19 mouse cellular contexts compared by ENCODE assay signal in genomic region chr12:45562637-45563220, GRCm38 (mm10).
A peak's percentile ranks its signal among the peaks of the same experiment; 100 is the strongest.
DNase-seq lines count a peak whose midpoint lies in the region; ATAC-seq and TF ChIP-seq lines count a peak whose summit lies in the region.
"Had no signal": no experiment of that assay in that cellular context is flagged by ENCODE, and none has a peak within 500 bp of the region (broad histone marks: within the 10 kb centered on the region; RNA-seq: fewer than 3 reads in every experiment).

No protein-coding gene starts in this region.

- no peak for TF ChIP-seq CTCF in brain, embryonic 14.5 days (IDR thresholded peaks at IDR 0.05; ENCODE audit: borderline replicate concordance, extremely low read depth, insufficient read depth, insufficient read length)
- no peak for TF ChIP-seq CTCF in midbrain, postnatal 0 days (IDR thresholded peaks at IDR 0.05)

- ATAC-seq in hindbrain, embryonic 11.5 days (ENCODE audit: low FRiP score), result peak; percentile 53
- ATAC-seq in midbrain, postnatal 0 days (ENCODE audit: low FRiP score), result peak; percentile 41; the same call in 1 of the 2 replicates
- no peak for ATAC-seq in erythroid progenitor cell, adult 5-6 weeks (replicated peaks; ENCODE audit: low FRiP score, poor library complexity, severe bottlenecking)

- no peak overlapping the region for H3K4me3 ChIP-seq in hindbrain, embryonic 11.5 days (ENCODE audit: low read depth, low read length)
- no peak overlapping the region for H3K4me3 ChIP-seq in midbrain, embryonic 10.5 days
- no peak overlapping the region for H3K4me3 ChIP-seq in midbrain, postnatal 0 days (ENCODE audit: low read depth, low read length)
- H3K4me3 ChIP-seq: embryonic facial prominence, embryonic 10.5 days; heart, embryonic 13.5 days; limb, embryonic 15.5 days; liver, embryonic 15.5 days; stomach, embryonic 15.5 days had no signal

- H3K27ac ChIP-seq in hindbrain, embryonic 11.5 days (ENCODE audit: low read depth, low read length), result peak overlapping the region; percentile 87
- peak overlapping the region; percentile 66; the same call in 1 of the 2 replicates for H3K27ac ChIP-seq in midbrain, embryonic 10.5 days (replicated peaks)
- H3K27ac ChIP-seq in midbrain, postnatal 0 days (ENCODE audit: low read depth, low read length), result peak overlapping the region; percentile 71
- H3K27ac ChIP-seq: heart, embryonic 13.5 days; limb, embryonic 15.5 days; liver, embryonic 15.5 days; stomach, embryonic 15.5 days had no signal

- no peaks in the 10 kb centered on the region for H3K36me3 ChIP-seq in hindbrain, embryonic 11.5 days (ENCODE audit: control insufficient read depth, insufficient read depth, low read length)
- no peaks in the 10 kb centered on the region for H3K36me3 ChIP-seq in midbrain, embryonic 10.5 days
- H3K36me3 ChIP-seq in midbrain, postnatal 0 days (ENCODE audit: insufficient read depth, low read length), result no peaks in the 10 kb centered on the region
- H3K36me3 ChIP-seq: embryonic facial prominence, embryonic 10.5 days; heart, embryonic 13.5 days; limb, embryonic 15.5 days; liver, embryonic 15.5 days; stomach, embryonic 15.5 days had no signal

- H3K27me3 ChIP-seq in hindbrain, embryonic 11.5 days (ENCODE audit: control insufficient read depth, insufficient read depth, low read length), result no peaks in the 10 kb centered on the region
- no peaks in the 10 kb centered on the region for H3K27me3 ChIP-seq in midbrain, embryonic 10.5 days (ENCODE audit: low read depth, poor library complexity, severe bottlenecking)
- no peaks in the 10 kb centered on the region for H3K27me3 ChIP-seq in midbrain, postnatal 0 days (ENCODE audit: insufficient read depth, low read length)
- H3K27me3 ChIP-seq: heart, embryonic 13.5 days; limb, embryonic 15.5 days; liver, embryonic 15.5 days; stomach, embryonic 15.5 days had no signal

- no peak for TF ChIP-seq POLR2A in brain, embryonic 14.5 days (IDR thresholded peaks at IDR 0.05; ENCODE audit: borderline replicate concordance, extremely low read depth, insufficient read depth, insufficient read length, poor library complexity, severe bottlenecking)

- 27% methylated on average over 1 of the region's 1 CpGs for WGBS in hindbrain, embryonic 11.5 days
- WGBS in midbrain, embryonic 10.5 days, result 55% methylated on average over 1 of the region's 1 CpGs
- WGBS in midbrain, postnatal 0 days, result 8% methylated on average over 1 of the region's 1 CpGs

- no peak overlapping the region for H3K4me2 ChIP-seq in hindbrain, embryonic 11.5 days (replicated peaks; ENCODE audit: low read depth, low read length)
- H3K4me2 ChIP-seq in midbrain, postnatal 0 days (ENCODE audit: low read depth, low read length, poor library complexity, severe bottlenecking), result no peak overlapping the region
- H3K4me2 ChIP-seq: heart, embryonic 13.5 days; limb, embryonic 15.5 days; liver, embryonic 15.5 days; stomach, embryonic 15.5 days had no signal

- peak; percentile 68 for DNase-seq in brain, embryonic 14.5 days (ENCODE audit: low read depth)
- DNase-seq in hindbrain, embryonic 11.5 days (ENCODE audit: low spot score), result no peak
- DNase-seq in midbrain, embryonic 10.5 days (ENCODE audit: low spot score), result no peak
- peak; percentile 11 for DNase-seq in midbrain, postnatal 0 days (ENCODE audit: low spot score)
- DNase-seq in layer of hippocampus, postnatal 10 days (ENCODE audit: low spot score in 2 of 2), result no peak
- no peak for DNase-seq in cerebellum, adult 11 months
- no peak for DNase-seq in right cerebral cortex, postnatal 36 days (ENCODE audit: low spot score in 2 of 2)
- DNase-seq: adrenal gland, adult 2 months; cerebellum, adult 9-10 months; heart, adult 11 months; right cerebral cortex, adult 18-20 months; spleen, adult 18-20 months; thymus, adult 2 months had no signal

- H3K9ac ChIP-seq in hindbrain, embryonic 11.5 days (ENCODE audit: low read depth, low read length), result no peak overlapping the region
- no peak overlapping the region for H3K9ac ChIP-seq in midbrain, postnatal 0 days (replicated peaks; ENCODE audit: low read length, poor library complexity, severe bottlenecking)
- H3K9ac ChIP-seq: heart, embryonic 13.5 days; limb, embryonic 15.5 days; liver, embryonic 15.5 days; stomach, embryonic 15.5 days had no signal

- H3K4me1 ChIP-seq in hindbrain, embryonic 11.5 days (replicated peaks; ENCODE audit: control insufficient read depth, insufficient read depth, low read length), result no peaks in the 10 kb centered on the region
- H3K4me1 ChIP-seq in midbrain, embryonic 10.5 days, result peaks cover 22% of the 10 kb centered on the region
- H3K4me1 ChIP-seq in midbrain, postnatal 0 days (ENCODE audit: insufficient read depth, low read length), result peaks cover 8% of the 10 kb centered on the region
- H3K4me1 ChIP-seq: heart, embryonic 13.5 days; limb, embryonic 15.5 days; liver, embryonic 15.5 days; stomach, embryonic 15.5 days had no signal

- no peaks in the 10 kb centered on the region for H3K9me3 ChIP-seq in hindbrain, embryonic 11.5 days (ENCODE audit: control insufficient read depth, low read length)
- no peaks in the 10 kb centered on the region for H3K9me3 ChIP-seq in midbrain, embryonic 10.5 days (replicated peaks)
- no peaks in the 10 kb centered on the region for H3K9me3 ChIP-seq in midbrain, postnatal 0 days (ENCODE audit: low read length)
- H3K9me3 ChIP-seq: embryonic facial prominence, embryonic 10.5 days; heart, embryonic 13.5 days; limb, embryonic 15.5 days; liver, embryonic 15.5 days; stomach, embryonic 15.5 days had no signal

Comparison
In these comparisons a context has a peak if more than half of its experiments do, and no peak if none do; other contexts are left out.
1. DNase-seq: peak in brain, embryonic 14.5 days (single experiment) and midbrain, postnatal 0 days (single experiment); none in hindbrain, embryonic 11.5 days (single experiment), midbrain, embryonic 10.5 days (single experiment), layer of hippocampus, postnatal 10 days (0 of 2), cerebellum, adult 11 months (single experiment) and right cerebral cortex, postnatal 36 days (0 of 2).
2. Peak in every context shown above with its lines, with median percentiles within 50 percentile points of each other: H3K27ac ChIP-seq.